Mouse (Mus musculus) kidney, postnatal 0 days (tissue): ENCODE data around the gene Zfp385a. TPM values are rescaled to one million over a fixed set of nuclear protein-coding genes. Genes with fewer than 3 reads are reported as not detected.
A peak's percentile ranks its signal among the peaks of the same experiment; 100 is the strongest.

Experiments
- ATAC-seq: fragments of 200-750 bp; cut with Nextera tagmentation; replicated peaks from 2 replicates; pipeline ENCODE4 v1.8.0; 2017; ENCODE audit warnings: low read depth, moderate number of reproducible peaks, moderate TSS enrichment, moderate library complexity; ENCODE audit not compliant: low FRiP score
- DNase-seq: peaks from one replicate; pipeline ENCODE4 v3.0.0-alpha.2; 2016; ENCODE audit warnings: low spot score
- H3K27ac ChIP-seq: fragments of 300-500 bp; sonication (generic); 2 replicates; pipeline ENCODE4 v1.5.1; 2014; ENCODE audit warnings: mild to moderate bottlenecking
- H3K27me3 ChIP-seq: fragments of 300-500 bp; sonication (generic); 2 replicates; pipeline ENCODE4 v1.6.1; 2014; ENCODE audit warnings: low read length, mixed read lengths; ENCODE audit not compliant: insufficient read depth
- H3K36me3 ChIP-seq: fragments of 300-500 bp; sonication (generic); 2 replicates; pipeline ENCODE4 v1.6.1; 2014; ENCODE audit warnings: low read length, mixed read lengths; ENCODE audit not compliant: insufficient read depth
- H3K4me1 ChIP-seq: fragments of 300-500 bp; sonication (generic); replicated peaks from 2 replicates; pipeline ENCODE4 v1.6.1; 2014; ENCODE audit warnings: antibody characterized with exemption, low read length, mixed read lengths; ENCODE audit not compliant: insufficient read depth
- H3K4me2 ChIP-seq: fragments of 300-500 bp; sonication (generic); 2 replicates; pipeline ENCODE4 v1.6.1; 2014; ENCODE audit warnings: mild to moderate bottlenecking, low read length, moderate library complexity, mixed read lengths
- H3K4me3 ChIP-seq: fragments of 300-500 bp; sonication (generic); replicated peaks from 2 replicates; pipeline ENCODE4 v1.5.1; 2014; ENCODE audit warnings: low read depth, low read length
- H3K9ac ChIP-seq: fragments of 300-500 bp; sonication (generic); 2 replicates; pipeline ENCODE4 v1.6.1; 2014; ENCODE audit warnings: low read depth, low read length
- H3K9me3 ChIP-seq: fragments of 300-500 bp; sonication (generic); replicated peaks from 2 replicates; pipeline ENCODE4 v1.6.1; 2016; ENCODE audit warnings: low read length, inconsistent platforms, mixed read lengths
- CTCF ChIP-seq: IDR thresholded peaks from 2 replicates; pipeline ENCODE4 v1.5.1; 2016; ENCODE audit warnings: antibody characterized with exemption, low read depth, mild to moderate bottlenecking, moderate library complexity
- WGBS: fragments of 180-500 bp; shearing (Covaris S2); extraction: QIAGEN DNeasy Blood & Tissue Kit; methylation state at CpG from one replicate; pipeline ENCODE4 v1.1.7; 2014; 5-methylcytosine and 5-hydroxymethylcytosine counted together
- microRNA counts: library from miRNA; unstranded; fragments of <30 nt; microRNA quantifications from one replicate; lab custom pipeline; 2015
- microRNA-seq: library from miRNA; unstranded; fragments of <30 nt; microRNA quantifications from one replicate; pipeline ENCODE4, GENCODE M21; 2016
- polyA plus RNA-seq: library from polyadenylated mRNA; unstranded; fragments of >200 nt; fragmentation: Nextera tagmentation; extraction: Ambion mirVana; gene quantifications from 2 replicates; pipeline ENCODE4 v1.2.1, GENCODE M21; 2015

The Zfp385a gene
- polyA plus RNA-seq, 1 experiment from 2014 or later: 11.8 TPM

- Histone ChIP-seq H3K9me3 (no peaks in the 10 kb centered on the region), H3K4me1 (peaks cover 5% of the 10 kb centered on the region; the same call in 1 of the 2 replicates), H3K4me2 (no peak overlapping the region), H3K4me3 (no peak overlapping the region), H3K9ac (no peak overlapping the region), H3K27ac (no peak overlapping the region), H3K27me3 (no peaks in the 10 kb centered on the region), H3K36me3 (no peaks in the 10 kb centered on the region)
- TF ChIP-seq CTCF: no peak
- no peak for DNase-seq
- ATAC-seq: no peak
- WGBS: 77% methylated on average over 4 of the region's 4 CpGs
Measured at GRCm38 (mm10) chr15:103268903-103269302, 71.0 kb downstream of the Zfp385a start.

DNA sequence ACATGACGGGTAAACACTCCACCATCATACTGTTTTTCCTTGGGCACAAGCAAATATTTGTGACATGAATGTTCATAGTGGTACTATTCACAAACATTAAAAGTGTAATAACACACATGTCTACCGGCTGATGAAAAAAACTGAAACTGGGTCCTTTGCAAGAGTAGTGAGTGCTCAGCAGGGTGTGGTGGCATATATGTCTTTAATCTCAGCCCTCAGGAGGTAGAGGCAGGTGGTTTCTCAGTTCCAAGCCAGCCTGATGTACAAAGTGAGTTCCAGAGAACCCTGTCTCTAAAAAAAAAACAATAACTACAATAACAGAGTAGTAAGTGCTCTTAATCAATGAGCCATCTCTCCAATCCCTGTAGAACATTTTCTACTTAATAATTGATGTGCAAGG is 75.1 kb downstream of the Zfp385a start:
- 96% methylated on average over 2 of the region's 2 CpGs for WGBS
- no peak for DNase-seq
- TF ChIP-seq CTCF: no peak
- no peak overlapping the region for H3K4me2 ChIP-seq
- no peak overlapping the region for H3K27ac ChIP-seq
- ATAC-seq: no peak
- H3K4me3 ChIP-seq: no peak overlapping the region
- no peaks in the 10 kb centered on the region for H3K36me3 ChIP-seq
- no peaks in the 10 kb centered on the region for H3K4me1 ChIP-seq
- H3K9me3 ChIP-seq: no peaks in the 10 kb centered on the region
- H3K27me3 ChIP-seq: no peaks in the 10 kb centered on the region
- no peak overlapping the region for H3K9ac ChIP-seq

MicroRNAs encoded within 50 kb of the gene (microRNA counts, 519-probe panel; counts per million panel counts)
- 5,113 counts per million, percentile 84 among the panel's probes with 10 or more counts for microRNA mmu-miR-148b (lab: Ali Mortazavi, UCI)

Small RNA genes lying within 50 kb of the gene (microRNA-seq; reads per million reads assigned to microRNA genes)
- gene Mir148b (467 reads per million, percentile 71 among the genes with 10 or more reads in this experiment), gene Mir6963 (not detected)

Other genes with a start within 250 kb of the Zfp385a start
- 13.0 TPM in 2 replicates for gene Smug1, start 173.0 kb downstream of the Zfp385a start, polyA plus RNA-seq
- 62.0 and 68.2 TPM in 2 replicates for gene Cbx5, start 100.3 kb downstream of the Zfp385a start, polyA plus RNA-seq
- gene Hnrnpa1, start 99.7 kb downstream of the Zfp385a start, polyA plus RNA-seq: 705 and 720 TPM in 2 replicates
- 1.9 and 2.8 TPM in 2 replicates for gene Nfe2, start 81.7 kb downstream of the Zfp385a start, polyA plus RNA-seq
- 237 and 263 TPM in 2 replicates for gene Copz1, start 67.4 kb downstream of the Zfp385a start, polyA plus RNA-seq
- 0.47 and 0.65 TPM in 2 replicates for gene Gpr84, start 29.5 kb downstream of the Zfp385a start, polyA plus RNA-seq
- 19.4 and 22.0 TPM in 2 replicates for gene Itga5, start 26.7 kb upstream of the Zfp385a start, polyA plus RNA-seq
- gene Gtsf1, start 90.4 kb upstream of the Zfp385a start, polyA plus RNA-seq: not detected in 2 replicates
- not detected in 2 replicates for gene Gtsf2, start 108.4 kb upstream of the Zfp385a start, polyA plus RNA-seq
- gene Nckap1l, start 113.7 kb upstream of the Zfp385a start, polyA plus RNA-seq: 1.2 and 1.5 TPM in 2 replicates
- 3.5 and 3.9 TPM in 2 replicates for gene Pde1b, start 162.9 kb upstream of the Zfp385a start, polyA plus RNA-seq
- gene Ppp1r1a, start 197.9 kb upstream of the Zfp385a start, polyA plus RNA-seq: 85.5 and 93.2 TPM in 2 replicates
- gene Glycam1, start 225.0 kb upstream of the Zfp385a start, polyA plus RNA-seq: not detected in 2 replicates